Mouse (Mus musculus) bone marrow, adult 2 months (tissue): ENCODE data around the gene Shroom1.

ENCODE experiments used
- CTCF ChIP-seq: fragments of 200-500 bp; IDR thresholded peaks from 2 replicates; pipeline ENCODE4 v1.5.1; 2011; ENCODE audit warnings: low read length, control low read depth; ENCODE audit not compliant: control insufficient read depth, insufficient read depth
- POLR2A ChIP-seq: fragments of 200-500 bp; IDR thresholded peaks from 2 replicates; pipeline ENCODE4 v1.6.1; 2011; ENCODE audit warnings: low read depth, mild to moderate bottlenecking, control low read depth, low read length, borderline replicate concordance; ENCODE audit not compliant: control insufficient read depth

GRCm38 (mm10) chr11:53423036-53423435 is 34.0 kb upstream of the Shroom1 start, which contains the start of gene Leap2:
- TF ChIP-seq CTCF (no peak), POLR2A (no peak)
